Mouse (Mus musculus): ENCODE results near the gene Tshb. TPM values are rescaled to one million over a fixed set of nuclear protein-coding genes. Genes with fewer than 3 reads are reported as not detected.
A peak's percentile ranks its signal among the peaks of the same experiment; 100 is the strongest.

Tshb gene
- polyA plus RNA-seq, 1 experiment = not detected

GRCm38 (mm10) chr3:102742725-102743124 is 39.8 kb downstream of the Tshb start:
- Histone ChIP-seq H3K4me3 (ENCODE audit: insufficient read depth, low read length) (no peak overlapping the region), H3K4me1 (ENCODE audit: control insufficient read depth, insufficient read depth, low read length) (no peaks in the 10 kb centered on the region; the same call in 1 of the 2 replicates), H3K27ac (ENCODE audit: insufficient read depth, low read length) (peak overlapping the region; percentile 62; the same call in 1 of the 2 replicates)
- no peak for TF ChIP-seq CTCF (IDR thresholded peaks at IDR 0.05; ENCODE audit: extremely low read depth, insufficient read depth, low read length)

GRCm38 (mm10) chr3:102738926-102739325 is 43.6 kb downstream of the Tshb start:
- Histone ChIP-seq H3K4me3 (ENCODE audit: insufficient read depth, low read length) (no peak overlapping the region), H3K27ac (ENCODE audit: insufficient read depth, low read length) (0 out of 2 replicates have a peak overlapping the region, but pooled peaks have one; percentile 57), H3K4me1 (ENCODE audit: control insufficient read depth, insufficient read depth, low read length) (no peaks in the 10 kb centered on the region; the same call in 1 of the 2 replicates)
- TF ChIP-seq CTCF (IDR thresholded peaks at IDR 0.05; ENCODE audit: extremely low read depth, insufficient read depth, low read length) (no peak), POLR2A (IDR thresholded peaks at IDR 0.05; ENCODE audit: extremely low read depth, insufficient read depth, low read length) (no peak)

GRCm38 (mm10) chr3:102738161-102738901 is 44.2 kb downstream of the Tshb start:
- TF ChIP-seq CTCF (IDR thresholded peaks at IDR 0.05; ENCODE audit: extremely low read depth, insufficient read depth, low read length) (no peak), POLR2A (IDR thresholded peaks at IDR 0.05; ENCODE audit: extremely low read depth, insufficient read depth, low read length) (no peak)
- Histone ChIP-seq H3K27ac (ENCODE audit: insufficient read depth, low read length) (no peak overlapping the region), H3K4me1 (ENCODE audit: control insufficient read depth, insufficient read depth, low read length) (no peaks in the 10 kb centered on the region; the same call in 1 of the 2 replicates), H3K4me3 (ENCODE audit: insufficient read depth, low read length) (no peak overlapping the region)

GRCm38 (mm10) chr3:102737106-102737505 is 45.4 kb downstream of the Tshb start:
- TF ChIP-seq POLR2A (IDR thresholded peaks at IDR 0.05; ENCODE audit: extremely low read depth, insufficient read depth, low read length) (no peak), CTCF (IDR thresholded peaks at IDR 0.05; ENCODE audit: extremely low read depth, insufficient read depth, low read length) (no peak)

GRCm38 (mm10) chr3:102736436-102736835 is 46.1 kb downstream of the Tshb start:
- peak overlapping the region; percentile 60 for H3K27ac ChIP-seq (ENCODE audit: insufficient read depth, low read length)
- H3K4me1 ChIP-seq (ENCODE audit: control insufficient read depth, insufficient read depth, low read length) = no peaks in the 10 kb centered on the region; the same call in 1 of the 2 replicates
- peak overlapping the region; percentile 49 for H3K4me3 ChIP-seq (ENCODE audit: insufficient read depth, low read length)
- no peak for TF ChIP-seq POLR2A (IDR thresholded peaks at IDR 0.05; ENCODE audit: extremely low read depth, insufficient read depth, low read length)
- TF ChIP-seq CTCF (IDR thresholded peaks at IDR 0.05; ENCODE audit: extremely low read depth, insufficient read depth, low read length) = no peak

More at GRCm38 (mm10) chr3:102737106-102737505, 45.4 kb downstream of the Tshb start:
- Histone ChIP-seq H3K27ac (ENCODE audit: insufficient read depth, low read length) (peak overlapping the region; percentile 7; the same call in 1 of the 2 replicates), H3K4me3 (ENCODE audit: insufficient read depth, low read length) (no peak overlapping the region), H3K4me1 (ENCODE audit: control insufficient read depth, insufficient read depth, low read length) (no peaks in the 10 kb centered on the region; the same call in 1 of the 2 replicates)

- no peak overlapping the region; the same call in 1 of the 2 replicates for H3K27ac ChIP-seq (ENCODE audit: insufficient read depth, low read length)
- no peaks in the 10 kb centered on the region; the same call in 1 of the 2 replicates for H3K4me1 ChIP-seq (ENCODE audit: control insufficient read depth, insufficient read depth, low read length)
- peak overlapping the region; percentile 49 for H3K4me3 ChIP-seq (ENCODE audit: insufficient read depth, low read length)
- TF ChIP-seq POLR2A (IDR thresholded peaks at IDR 0.05; ENCODE audit: extremely low read depth, insufficient read depth, low read length) (no peak), CTCF (IDR thresholded peaks at IDR 0.05; ENCODE audit: extremely low read depth, insufficient read depth, low read length) (no peak)
Measured at GRCm38 (mm10) chr3:102735638-102736037, 46.9 kb downstream of the Tshb start.

- Histone ChIP-seq H3K4me1 (ENCODE audit: control insufficient read depth, insufficient read depth, low read length) (no peaks in the 10 kb centered on the region; the same call in 1 of the 2 replicates), H3K27ac (ENCODE audit: insufficient read depth, low read length) (peak overlapping the region; percentile 38), H3K4me3 (ENCODE audit: insufficient read depth, low read length) (peak overlapping the region; percentile 49)
- TF ChIP-seq CTCF (IDR thresholded peaks at IDR 0.05; ENCODE audit: extremely low read depth, insufficient read depth, low read length) = no peak
- TF ChIP-seq POLR2A (IDR thresholded peaks at IDR 0.05; ENCODE audit: extremely low read depth, insufficient read depth, low read length) = no peak
Measured at GRCm38 (mm10) chr3:102735031-102735558, 47.4 kb downstream of the Tshb start.

- Histone ChIP-seq H3K27ac (ENCODE audit: insufficient read depth, low read length) (peak within 1 kb of the TSS; percentile 48), H3K4me1 (ENCODE audit: control insufficient read depth, insufficient read depth, low read length) (no peaks in the 10 kb centered on the region; the same call in 1 of the 2 replicates), H3K4me3 (ENCODE audit: insufficient read depth, low read length) (peak within 1 kb of the TSS; percentile 49)
- no peak for TF ChIP-seq POLR2A (IDR thresholded peaks at IDR 0.05; ENCODE audit: extremely low read depth, insufficient read depth, low read length)
- no peak for TF ChIP-seq CTCF (IDR thresholded peaks at IDR 0.05; ENCODE audit: extremely low read depth, insufficient read depth, low read length)
Measured at GRCm38 (mm10) chr3:102734313-102735030, 48.0 kb downstream of the Tshb start, which contains the start of gene Tspan2. Gene Tspan2, plus strand, starts transcription at chr3:102734529.

- Histone ChIP-seq H3K27ac (ENCODE audit: insufficient read depth, low read length) (peak overlapping the region; percentile 48; the same call in 1 of the 2 replicates), H3K4me1 (ENCODE audit: control insufficient read depth, insufficient read depth, low read length) (no peaks in the 10 kb centered on the region; the same call in 1 of the 2 replicates), H3K4me3 (ENCODE audit: insufficient read depth, low read length) (peak overlapping the region; percentile 49; the same call in 1 of the 2 replicates)
- TF ChIP-seq POLR2A (IDR thresholded peaks at IDR 0.05; ENCODE audit: extremely low read depth, insufficient read depth, low read length) = no peak
- TF ChIP-seq CTCF (IDR thresholded peaks at IDR 0.05; ENCODE audit: extremely low read depth, insufficient read depth, low read length) = no peak
Measured at GRCm38 (mm10) chr3:102733936-102734312, 48.6 kb downstream of the Tshb start.

Measured in cortical plate, adult 2 months (tissue).